Mouse (Mus musculus): Measurements from ENCODE around the gene Hacd4. TPM values are rescaled to one million over a fixed set of nuclear protein-coding genes. Genes with fewer than 3 reads are reported as not detected.

Hacd4 gene
- total RNA-seq, 4 experiments from 2014 or later: 0.24 to 1.5 (median 0.87) TPM

DNA sequence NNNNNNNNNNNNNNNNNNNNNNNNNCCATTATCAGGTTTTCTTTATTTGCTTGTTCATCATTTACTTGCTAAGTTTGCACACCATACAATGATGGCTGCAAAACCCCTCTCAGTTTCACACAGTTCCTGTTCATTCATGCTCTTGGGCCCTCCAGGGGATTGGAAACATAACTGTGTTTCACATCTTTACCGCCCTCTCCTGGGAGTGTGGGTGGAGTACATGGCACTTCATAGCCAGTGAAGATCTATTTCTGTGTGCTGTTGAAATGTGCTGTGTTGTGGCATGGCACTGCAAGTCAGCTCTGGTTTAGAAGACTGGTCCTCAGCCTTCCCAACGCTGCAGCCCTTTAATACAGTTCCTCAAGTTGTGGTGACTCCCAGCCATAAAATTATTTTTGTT, 82.1 kb downstream of the Hacd4 start:
- no peak for DNase-seq (ENCODE audit: low spot score in 2 of 2)

DNA sequence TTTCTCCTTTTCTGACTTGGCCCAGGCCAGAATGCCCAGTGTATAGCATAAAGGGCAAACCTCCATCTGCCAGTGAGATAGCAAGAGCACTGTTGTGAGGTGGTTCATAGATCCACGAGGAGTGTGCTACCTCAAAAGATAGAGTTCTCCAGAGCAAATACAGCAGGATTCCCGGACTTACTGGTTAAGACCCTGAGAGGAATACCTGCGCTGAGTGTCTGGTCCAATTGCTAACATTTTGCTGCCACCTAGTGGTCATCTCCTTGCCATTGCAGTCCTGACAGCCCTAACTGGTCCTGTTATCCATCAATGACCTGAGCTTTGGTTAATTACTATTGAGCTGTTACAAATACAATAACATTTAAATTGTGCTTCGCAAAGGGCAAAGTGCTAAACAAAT, 87.8 kb downstream of the Hacd4 start:
- peak; percentile 17 to 22 for DNase-seq (ENCODE audit: low spot score in 2 of 2)

Other genes with a start within 250 kb of the Hacd4 start
- not detected for gene Ifnb1, start 83.8 kb upstream of the Hacd4 start, total RNA-seq (2022)
- gene Ifna15, start 119.3 kb upstream of the Hacd4 start, total RNA-seq (2022): not detected
- not detected for gene Ifna14, start 132.9 kb upstream of the Hacd4 start, total RNA-seq (2022)
- gene Ifna9, start 153.5 kb upstream of the Hacd4 start, total RNA-seq (2022): not detected
- gene Ifna12, start 164.4 kb upstream of the Hacd4 start, total RNA-seq (2022): not detected
- gene C87499, start 195.5 kb upstream of the Hacd4 start, total RNA-seq (2022): not detected
- not detected for gene Ifna13, start 205.5 kb upstream of the Hacd4 start, total RNA-seq (2022)
- gene Ifna16, start 238.0 kb upstream of the Hacd4 start, total RNA-seq (2022): not detected
- gene Ifna2, start 245.0 kb upstream of the Hacd4 start, total RNA-seq (2022): not detected

Data from gastrocnemius, adult 8-10 months (tissue).